Comparison of ENCODE assay signal across 10 mouse cellular contexts in genomic region chr11:30657069-30657468, GRCm38 (mm10). TPM values are rescaled to one million over a fixed set of nuclear protein-coding genes. Genes with fewer than 3 reads are reported as not detected.
DNase-seq lines count a peak whose midpoint lies in the region; ATAC-seq and TF ChIP-seq lines count a peak whose summit lies in the region.
"Had no signal": no experiment of that assay in that cellular context is flagged by ENCODE, and none has a peak within 500 bp of the region (broad histone marks: within the 10 kb centered on the region; RNA-seq: fewer than 3 reads in every experiment).

No protein-coding gene starts in this region.

- H3K4me3 ChIP-seq in midbrain, embryonic 11.5 days (ENCODE audit: low read depth, low read length) = no peak overlapping the region
- no peak overlapping the region for H3K4me3 ChIP-seq in midbrain, embryonic 10.5 days
- no peak overlapping the region for H3K4me3 ChIP-seq in kidney, adult 2 months (ENCODE audit: insufficient read depth, low read depth, low read length)
- H3K4me3 ChIP-seq: embryonic facial prominence, embryonic 13.5 days; stomach, embryonic 15.5 days had no signal

- WGBS in midbrain, embryonic 11.5 days = 35% methylated on average over 2 of the region's 2 CpGs
- WGBS in midbrain, embryonic 10.5 days = 41% methylated on average over 2 of the region's 2 CpGs
- 18% methylated on average over 2 of the region's 2 CpGs for WGBS in kidney, adult 2 months

- H3K27me3 ChIP-seq in midbrain, embryonic 11.5 days (ENCODE audit: control insufficient read depth, insufficient read depth, low read length) = no peaks in the 10 kb centered on the region
- H3K27me3 ChIP-seq in midbrain, embryonic 10.5 days (ENCODE audit: low read depth, poor library complexity, severe bottlenecking) = no peaks in the 10 kb centered on the region
- H3K27me3 ChIP-seq in kidney, adult 2 months (replicated peaks; ENCODE audit: control insufficient read depth, insufficient read depth, low read length) = no peaks in the 10 kb centered on the region
- H3K27me3 ChIP-seq: embryonic facial prominence, embryonic 13.5 days; stomach, embryonic 15.5 days had no signal

- no peak overlapping the region for H3K27ac ChIP-seq in midbrain, embryonic 11.5 days (ENCODE audit: low read depth, low read length)
- no peak overlapping the region for H3K27ac ChIP-seq in midbrain, embryonic 10.5 days (replicated peaks)
- no peak overlapping the region for H3K27ac ChIP-seq in kidney, adult 2 months (ENCODE audit: insufficient read depth, low read depth, low read length)
- H3K27ac ChIP-seq: embryonic facial prominence, embryonic 13.5 days; stomach, embryonic 15.5 days had no signal

- H3K9me3 ChIP-seq in midbrain, embryonic 11.5 days (ENCODE audit: control insufficient read depth, low read length) = no peaks in the 10 kb centered on the region
- H3K9me3 ChIP-seq in midbrain, embryonic 10.5 days (replicated peaks) = no peaks in the 10 kb centered on the region
- H3K9me3 ChIP-seq: embryonic facial prominence, embryonic 13.5 days; stomach, embryonic 15.5 days had no signal

- no peak for TF ChIP-seq POLR2A in kidney, adult 2 months (IDR thresholded peaks at IDR 0.05; ENCODE audit: low read depth, low read length)

- ATAC-seq in midbrain, embryonic 11.5 days (ENCODE audit: low FRiP score) = peak; percentile 66

- DNase-seq in midbrain, embryonic 11.5 days (ENCODE audit: low spot score, missing footprints) = no peak
- DNase-seq in midbrain, embryonic 10.5 days (ENCODE audit: low spot score) = no peak
- DNase-seq in adrenal gland, postnatal 14 days = peak; percentile 34
- peak; percentile 22 for DNase-seq in embryo, embryonic 9.5 days (ENCODE audit: extremely low spot score)
- peak; percentile 71 for DNase-seq in kidney, adult 2 months
- DNase-seq in lung, postnatal 14 days = peak; percentile 33
- peak; percentile 13 for DNase-seq in right cerebral cortex, postnatal 4 days
- DNase-seq in thymus, postnatal 36 days = no peak

- no peak overlapping the region for H3K9ac ChIP-seq in midbrain, embryonic 11.5 days (ENCODE audit: low read length)
- H3K9ac ChIP-seq: embryonic facial prominence, embryonic 13.5 days; stomach, embryonic 15.5 days had no signal

- no peaks in the 10 kb centered on the region for H3K4me1 ChIP-seq in midbrain, embryonic 11.5 days (ENCODE audit: control insufficient read depth, insufficient read depth, low read length)
- no peaks in the 10 kb centered on the region for H3K4me1 ChIP-seq in midbrain, embryonic 10.5 days
- H3K4me1 ChIP-seq in kidney, adult 2 months (ENCODE audit: control insufficient read depth, insufficient read depth, low read length) = peaks cover under 1% of the 10 kb centered on the region
- H3K4me1 ChIP-seq: embryonic facial prominence, embryonic 13.5 days; stomach, embryonic 15.5 days had no signal

- peak; percentile 28; the same call in 1 of the 2 replicates for TF ChIP-seq CTCF in kidney, adult 2 months (conservative IDR thresholded peaks at IDR 0.05; ENCODE audit: insufficient read depth, insufficient read length, low read depth, low read length)

- H3K36me3 ChIP-seq in midbrain, embryonic 11.5 days (ENCODE audit: control insufficient read depth, insufficient read depth, low read length) = no peaks in the 10 kb centered on the region
- H3K36me3 ChIP-seq in midbrain, embryonic 10.5 days = no peaks in the 10 kb centered on the region
- H3K36me3 ChIP-seq in kidney, adult 2 months (ENCODE audit: control insufficient read depth, insufficient read depth, low read length) = no peaks in the 10 kb centered on the region
- H3K36me3 ChIP-seq: embryonic facial prominence, embryonic 13.5 days; stomach, embryonic 15.5 days had no signal

- no peak overlapping the region for H3K4me2 ChIP-seq in midbrain, embryonic 11.5 days
- H3K4me2 ChIP-seq: embryonic facial prominence, embryonic 13.5 days; stomach, embryonic 15.5 days had no signal

RNA-seq across cellular contexts. Expression of gene Acyp2, which starts 7.7 kb away (rescaled TPM):
- polyA plus RNA-seq in midbrain, embryonic 11.5 days (2014; fragmentation: Nextera tagmentation; extraction: Ambion mirVana) = 14.2 and 14.5 TPM in 2 replicates
- 10.2 and 10.9 TPM in 2 replicates for polyA plus RNA-seq in midbrain, embryonic 10.5 days (2016; fragmentation: Nextera tagmentation; extraction: Ambion mirVana)
- total RNA-seq in adrenal gland, postnatal 14 days (2021) = 49.0 and 60.8 TPM in 2 replicates
- 20.8 and 29.1 TPM in 2 replicates for polyA plus RNA-seq in kidney, adult 2 months (2012; rRNA removed)

Comparison
In these comparisons a context has a peak if more than half of its experiments do, and no peak if none do; other contexts are left out.
1. DNase-seq: peak in adrenal gland, postnatal 14 days (single experiment), embryo, embryonic 9.5 days (single experiment), kidney, adult 2 months (single experiment), lung, postnatal 14 days (single experiment) and right cerebral cortex, postnatal 4 days (single experiment); none in midbrain, embryonic 11.5 days (single experiment), midbrain, embryonic 10.5 days (single experiment) and thymus, postnatal 36 days (0 of 2).